Mouse (Mus musculus) heart, postnatal 0 days (tissue): Measurements from ENCODE around the gene Hnrnpab. TPM values are rescaled to one million over a fixed set of nuclear protein-coding genes. Genes with fewer than 3 reads are reported as not detected.

Source experiments
- ATAC-seq: fragments of 200-750 bp; cut with Nextera tagmentation; 2 replicates; pipeline ENCODE4 v1.8.0; 2017; ENCODE audit warnings: low read depth, moderate number of reproducible peaks, moderate library complexity; ENCODE audit not compliant: insufficient read depth
- DNase-seq: peaks from one replicate; pipeline ENCODE4 v3.0.0-alpha.2; 2016; ENCODE audit warnings: low spot score
- H3K27ac ChIP-seq: fragments of 300-500 bp; sonication (generic); 2 replicates; pipeline ENCODE4 v1.5.1; 2014; ENCODE audit warnings: low read depth, mild to moderate bottlenecking
- H3K27me3 ChIP-seq: fragments of 300-500 bp; sonication (generic); 2 replicates; pipeline ENCODE4 v1.6.1; 2014; ENCODE audit warnings: low read length, mixed read lengths; ENCODE audit not compliant: control insufficient read depth, insufficient read depth
- H3K36me3 ChIP-seq: fragments of 300-500 bp; sonication (generic); replicated peaks from 2 replicates; pipeline ENCODE4 v1.6.1; 2014; ENCODE audit warnings: low read length, mixed read lengths; ENCODE audit not compliant: control insufficient read depth, insufficient read depth
- H3K4me1 ChIP-seq: fragments of 300-500 bp; sonication (generic); 2 replicates; pipeline ENCODE4 v1.6.1; 2014; ENCODE audit warnings: antibody characterized with exemption; ENCODE audit not compliant: control insufficient read depth, insufficient read depth
- H3K4me2 ChIP-seq: fragments of 300-500 bp; sonication (generic); 2 replicates; pipeline ENCODE4 v1.6.1; 2014; ENCODE audit warnings: low read depth, mild to moderate bottlenecking, low read length, moderate library complexity
- H3K4me3 ChIP-seq: fragments of 300-500 bp; sonication (generic); 2 replicates; pipeline ENCODE4 v1.5.1; 2014; ENCODE audit warnings: low read depth, low read length
- H3K9ac ChIP-seq: fragments of 300-500 bp; sonication (generic); replicated peaks from 2 replicates; pipeline ENCODE4 v1.6.1; 2014; ENCODE audit warnings: low read depth, low read length, mixed read lengths
- H3K9me3 ChIP-seq: fragments of 300-500 bp; sonication (generic); replicated peaks from 2 replicates; pipeline ENCODE4 v1.6.1; 2016; ENCODE audit warnings: low read length; ENCODE audit not compliant: control insufficient read depth
- CTCF ChIP-seq: IDR thresholded peaks from 2 replicates; pipeline ENCODE4 v1.5.1; 2016; ENCODE audit warnings: antibody characterized with exemption, control low read depth, low read depth
- EP300 ChIP-seq: IDR thresholded peaks from 2 replicates; pipeline ENCODE4 v1.6.1; 2016; ENCODE audit warnings: antibody characterized with exemption, low read depth
- WGBS: fragments of 180-500 bp; shearing (Covaris S2); extraction: QIAGEN DNeasy Blood & Tissue Kit; methylation state at CpG from one replicate; pipeline ENCODE4 v1.1.7; 2014; 5-methylcytosine and 5-hydroxymethylcytosine counted together
- polyA plus RNA-seq: library from polyadenylated mRNA; unstranded; fragments of >200 nt; fragmentation: Nextera tagmentation; extraction: Ambion mirVana; gene quantifications from 2 replicates; pipeline ENCODE4 v1.2.1, GENCODE M21; 2015
- total RNA-seq: library from RNA; depleted of rRNA; stranded (reverse); fragments of >200 nt; gene quantifications from 2 replicates; pipeline ENCODE4 v1.2.3, GENCODE M21; 2014; ENCODE audit warnings: low replicate concordance

Hnrnpab gene
- total and polyA plus RNA-seq, 2 experiments from 2014 or later: 136 to 159 TPM

- H3K9ac ChIP-seq: no peak overlapping the region
- H3K36me3 ChIP-seq: peaks cover 84% of the 10 kb centered on the region
- TF ChIP-seq CTCF (no peak), EP300 (no peak)
- ATAC-seq: no peak
- H3K9me3 ChIP-seq: no peaks in the 10 kb centered on the region
- DNase-seq: no peak
- peaks cover 14% of the 10 kb centered on the region for H3K4me1 ChIP-seq
- no peak overlapping the region for H3K4me3 ChIP-seq
- H3K4me2 ChIP-seq: no peak overlapping the region
- H3K27ac ChIP-seq: no peak overlapping the region
- H3K27me3 ChIP-seq: no peaks in the 10 kb centered on the region
These were observed 16.6 kb downstream of the Hnrnpab start for GRCm38 (mm10) chr11:51590002-51590401.

- no peaks in the 10 kb centered on the region for H3K9me3 ChIP-seq
- H3K9ac ChIP-seq: no peak overlapping the region
- no peak overlapping the region for H3K4me3 ChIP-seq
- ATAC-seq (no peak), DNase-seq (no peak)
- no peak for TF ChIP-seq EP300
- no peak for TF ChIP-seq CTCF
- peaks cover 17% of the 10 kb centered on the region for H3K4me1 ChIP-seq
- no peaks in the 10 kb centered on the region for H3K27me3 ChIP-seq
- H3K27ac ChIP-seq: no peak overlapping the region
- no peak overlapping the region for H3K4me2 ChIP-seq
- H3K36me3 ChIP-seq: peaks cover 74% of the 10 kb centered on the region
- WGBS: 98% methylated on average over 3 of the region's 3 CpGs
These were observed 17.8 kb downstream of the Hnrnpab start for GRCm38 (mm10) chr11:51588833-51589232.

- no peak for ATAC-seq
- Histone ChIP-seq H3K4me3 (no peak overlapping the region), H3K36me3 (peaks cover 56% of the 10 kb centered on the region), H3K27ac (no peak overlapping the region), H3K9ac (no peak overlapping the region), H3K27me3 (no peaks in the 10 kb centered on the region), H3K4me2 (no peak overlapping the region), H3K4me1 (peaks cover 25% of the 10 kb centered on the region), H3K9me3 (no peaks in the 10 kb centered on the region)
- no peak for DNase-seq
- TF ChIP-seq EP300: no peak
- TF ChIP-seq CTCF: no peak
- WGBS: 83% methylated on average over 1 of the region's 1 CpGs
These were observed 19.6 kb downstream of the Hnrnpab start for GRCm38 (mm10) chr11:51587059-51587458.

GRCm38 (mm10) chr11:51586411-51586810 is 20.2 kb downstream of the Hnrnpab start:
- no peaks in the 10 kb centered on the region for H3K27me3 ChIP-seq
- peaks cover 50% of the 10 kb centered on the region for H3K36me3 ChIP-seq
- no peak overlapping the region for H3K27ac ChIP-seq
- H3K9ac ChIP-seq: no peak overlapping the region
- WGBS: 89% methylated on average over 13 of the region's 13 CpGs
- no peaks in the 10 kb centered on the region for H3K9me3 ChIP-seq
- TF ChIP-seq EP300: no peak
- TF ChIP-seq CTCF: no peak
- no peak overlapping the region for H3K4me2 ChIP-seq
- peaks cover 25% of the 10 kb centered on the region for H3K4me1 ChIP-seq
- no peak for DNase-seq
- ATAC-seq: no peak
- no peak overlapping the region for H3K4me3 ChIP-seq

- Histone ChIP-seq H3K27ac (peak overlapping the region; percentile 92; the same call in 1 of the 2 replicates), H3K4me1 (peaks cover 25% of the 10 kb centered on the region), H3K9ac (peak overlapping the region; percentile 82), H3K9me3 (no peaks in the 10 kb centered on the region), H3K4me3 (peak overlapping the region; percentile 78), H3K36me3 (peaks cover 43% of the 10 kb centered on the region), H3K4me2 (peak overlapping the region; percentile 82), H3K27me3 (no peaks in the 10 kb centered on the region)
- whole genome bisulfite sequencing: 55% methylated on average over 8 of the region's 8 CpGs
- TF ChIP-seq CTCF (no peak), EP300 (no peak)
- DNase-seq (no peak), ATAC-seq (no peak)
These were observed 20.9 kb downstream of the Hnrnpab start for GRCm38 (mm10) chr11:51585608-51586252.
